Mouse (Mus musculus) forebrain, postnatal 0 days (tissue): ENCODE measurements around the gene Homer2. TPM values are rescaled to one million over a fixed set of nuclear protein-coding genes. Genes with fewer than 3 reads are reported as not detected.

Source experiments
- ATAC-seq: fragments of 200-750 bp; cut with Nextera tagmentation; 2 replicates; pipeline ENCODE4 v1.8.0; 2017; ENCODE audit warnings: mild to moderate bottlenecking, moderate library complexity
- DNase-seq: peaks from one replicate; pipeline ENCODE4 v3.0.0-alpha.2; 2015
- H3K27ac ChIP-seq: fragments of 300-500 bp; sonication (generic); 2 replicates; pipeline ENCODE4 v1.5.1; 2014; ENCODE audit warnings: low read depth, mild to moderate bottlenecking, antibody characterized with exemption, low read length, moderate library complexity, mixed read lengths
- H3K27me3 ChIP-seq: fragments of 300-500 bp; sonication (generic); 2 replicates; pipeline ENCODE4 v1.6.1; 2014; ENCODE audit warnings: mild to moderate bottlenecking, low read length, mixed read lengths; ENCODE audit not compliant: insufficient read depth
- H3K36me3 ChIP-seq: fragments of 300-500 bp; sonication (generic); 2 replicates; pipeline ENCODE4 v1.6.1; 2014; ENCODE audit warnings: mild to moderate bottlenecking, moderate library complexity; ENCODE audit not compliant: insufficient read depth
- H3K4me1 ChIP-seq: fragments of 300-500 bp; sonication (generic); 2 replicates; pipeline ENCODE4 v1.6.1; 2014; ENCODE audit warnings: antibody characterized with exemption; ENCODE audit not compliant: insufficient read depth
- H3K4me2 ChIP-seq: fragments of 300-500 bp; sonication (generic); 2 replicates; pipeline ENCODE4 v1.6.1; 2014; ENCODE audit warnings: low read depth, mild to moderate bottlenecking, moderate library complexity
- H3K4me3 ChIP-seq: fragments of 300-500 bp; sonication (generic); 2 replicates; pipeline ENCODE4 v1.5.1; 2014; ENCODE audit warnings: low read depth, low read length, mixed read lengths
- H3K9ac ChIP-seq: fragments of 300-500 bp; sonication (generic); 2 replicates; pipeline ENCODE4 v1.6.1; 2014; ENCODE audit warnings: mild to moderate bottlenecking
- H3K9me3 ChIP-seq: fragments of 300-500 bp; sonication (generic); 2 replicates; pipeline ENCODE4 v1.6.1; 2016; ENCODE audit warnings: low read length
- CTCF ChIP-seq: sonication (generic); IDR thresholded peaks from 2 replicates; pipeline ENCODE4 v1.5.1; 2016; ENCODE audit warnings: antibody characterized with exemption, control low read depth, low read depth
- WGBS: fragments of 180-500 bp; shearing (Covaris S2); extraction: QIAGEN DNeasy Blood & Tissue Kit; methylation state at CpG from one replicate; pipeline ENCODE4 v1.1.7; 2014; 5-methylcytosine and 5-hydroxymethylcytosine counted together
- polyA plus RNA-seq: library from polyadenylated mRNA; unstranded; fragments of >200 nt; fragmentation: Nextera tagmentation; extraction: Ambion mirVana; gene quantifications from 2 replicates; pipeline ENCODE4 v1.2.1, GENCODE M21; 2015
- total RNA-seq: library from RNA; depleted of rRNA; stranded (reverse); fragments of >200 nt; gene quantifications from 2 replicates; pipeline ENCODE4 v1.2.3, GENCODE M21; 2014; rRNA removed

Gene Homer2
- total and polyA plus RNA-seq, 2 experiments from 2014 or later = 27.9 to 28.8 TPM

GRCm38 (mm10) chr7:81554369-81554768 is 153.0 kb downstream of the Homer2 start:
- peak; percentile 71 for TF ChIP-seq CTCF
- Histone ChIP-seq H3K9me3 (no peaks in the 10 kb centered on the region), H3K4me3 (no peak overlapping the region), H3K27me3 (no peaks in the 10 kb centered on the region), H3K27ac (no peak overlapping the region), H3K4me2 (no peak overlapping the region), H3K9ac (no peak overlapping the region), H3K4me1 (no peaks in the 10 kb centered on the region), H3K36me3 (no peaks in the 10 kb centered on the region)
- DNase-seq (peak; percentile 53), ATAC-seq (no peak)
- 84% methylated on average over 2 of the region's 2 CpGs for WGBS

GRCm38 (mm10) chr7:81553589-81553988 is 153.7 kb downstream of the Homer2 start:
- Histone ChIP-seq H3K27ac (no peak overlapping the region), H3K9ac (no peak overlapping the region), H3K4me3 (no peak overlapping the region), H3K27me3 (no peaks in the 10 kb centered on the region), H3K4me2 (no peak overlapping the region), H3K4me1 (no peaks in the 10 kb centered on the region), H3K36me3 (no peaks in the 10 kb centered on the region), H3K9me3 (no peaks in the 10 kb centered on the region)
- WGBS = 42% methylated on average over 4 of the region's 4 CpGs
- no peak; the same call in 1 of the 2 replicates for ATAC-seq
- DNase-seq = no peak
- TF ChIP-seq CTCF = no peak

Other genes starting within 250 kb of the Homer2 start
- gene Ap3b2, start 213.6 kb downstream of the Homer2 start, total RNA-seq = 165 and 180 TPM in 2 replicates
- gene Ap3b2, start 213.6 kb downstream of the Homer2 start, polyA plus RNA-seq = 94.9 and 107 TPM in 2 replicates
- not detected in 2 replicates for gene BC048679, start 209.2 kb downstream of the Homer2 start, total RNA-seq
- gene BC048679, start 209.2 kb downstream of the Homer2 start, polyA plus RNA-seq = not detected in 2 replicates
- 0.15 and 0.48 TPM in 2 replicates for gene Fsd2, start 140.6 kb downstream of the Homer2 start, total RNA-seq
- gene Fsd2, start 140.6 kb downstream of the Homer2 start, polyA plus RNA-seq = 0.16 and 0.31 TPM in 2 replicates
- 7.1 and 8.7 TPM in 2 replicates for gene Whamm, start 136.3 kb downstream of the Homer2 start, total RNA-seq
- gene Whamm, start 136.3 kb downstream of the Homer2 start, polyA plus RNA-seq = 4.2 and 5.4 TPM in 2 replicates
- 105 and 125 TPM in 2 replicates for gene Ramac, start 55.4 kb upstream of the Homer2 start, total RNA-seq
- 186 and 200 TPM in 2 replicates for gene Ramac, start 55.4 kb upstream of the Homer2 start, polyA plus RNA-seq
- 46.3 and 50.9 TPM in 2 replicates for gene 3110040N11Rik, start 82.0 kb upstream of the Homer2 start, total RNA-seq
- 59.3 and 59.8 TPM in 2 replicates for gene 3110040N11Rik, start 82.0 kb upstream of the Homer2 start, polyA plus RNA-seq
- 142 TPM in 2 replicates for gene Btbd1, start 121.9 kb upstream of the Homer2 start, total RNA-seq
- gene Btbd1, start 121.9 kb upstream of the Homer2 start, polyA plus RNA-seq = 101 and 104 TPM in 2 replicates
- not detected in 2 replicates for gene Gm10160, start 148.3 kb upstream of the Homer2 start, total RNA-seq
- not detected in 2 replicates for gene Gm10160, start 148.3 kb upstream of the Homer2 start, polyA plus RNA-seq
- gene Tm6sf1, start 151.5 kb upstream of the Homer2 start, total RNA-seq = 5.4 and 12.9 TPM in 2 replicates
- 5.0 and 7.0 TPM in 2 replicates for gene Tm6sf1, start 151.5 kb upstream of the Homer2 start, polyA plus RNA-seq
- gene Hdgfl3, start 226.9 kb upstream of the Homer2 start, total RNA-seq = 158 and 191 TPM in 2 replicates
- gene Hdgfl3, start 226.9 kb upstream of the Homer2 start, polyA plus RNA-seq = 50.2 and 62.5 TPM in 2 replicates